Mouse (Mus musculus) kidney, postnatal 25 days (tissue): ENCODE data around the gene Rnpep.

ENCODE experiments used
- DNase-seq, 2 experiments: peaks; one replicate each; pipeline ENCODE4 v3.0.0; 2021; ENCODE audit warnings: mixed read lengths in 2 of 2

Rnpep gene

GRCm38 (mm10) chr1:135283826-135284291 lies at the start of gene Rnpep:
Gene Rnpep (minus strand): TSS chr1:135284084.
- DNase-seq, result peak; percentile 71 to 86

- no peak for DNase-seq
Measured at GRCm38 (mm10) chr1:135330578-135330977, 46.7 kb upstream of the Rnpep start.

GRCm38 (mm10) chr1:135328368-135328767 lies 44.5 kb upstream of the Rnpep start:
- no peak for DNase-seq

GRCm38 (mm10) chr1:135325934-135326333 lies 42.0 kb upstream of the Rnpep start:
- no peak for DNase-seq

- peak; percentile 73 to 85 for DNase-seq
Measured at GRCm38 (mm10) chr1:135324571-135324970, 40.7 kb upstream of the Rnpep start, which contains the start of gene Lmod1. Gene Lmod1 (plus strand): TSS chr1:135324807.

GRCm38 (mm10) chr1:135323367-135323901 lies 39.5 kb upstream of the Rnpep start:
- DNase-seq, result peak; percentile 64 to 68

GRCm38 (mm10) chr1:135313284-135314031 lies 29.6 kb upstream of the Rnpep start, which contains the start of gene Timm17a:
Gene Timm17a (minus strand): TSS chr1:135313778.
- DNase-seq, result peak; percentile 95 to 98

GRCm38 (mm10) chr1:135312201-135312600 lies 28.3 kb upstream of the Rnpep start:
- no peak for DNase-seq

- peak; percentile 67 to 85 for DNase-seq
Measured at GRCm38 (mm10) chr1:135311356-135311755, 27.5 kb upstream of the Rnpep start.

GRCm38 (mm10) chr1:135290908-135291307 lies 7.0 kb upstream of the Rnpep start:
- no peak for DNase-seq

GRCm38 (mm10) chr1:135286311-135286710 lies 2.4 kb upstream of the Rnpep start:
- peak; percentile 18 to 51 for DNase-seq

- peak; percentile 40 to 61 for DNase-seq
Measured at GRCm38 (mm10) chr1:135283287-135283825, 528 bp downstream of the Rnpep start.

GRCm38 (mm10) chr1:135282536-135283286 lies 1.2 kb downstream of the Rnpep start:
- peak in 1 of 2 experiments; percentile 30 for DNase-seq

- DNase-seq, result no peak
Measured at GRCm38 (mm10) chr1:135281841-135282240, 2.0 kb downstream of the Rnpep start.

GRCm38 (mm10) chr1:135280646-135281045 lies 3.2 kb downstream of the Rnpep start:
- peak; percentile 81 to 93 for DNase-seq

- DNase-seq, result no peak
Measured at GRCm38 (mm10) chr1:135271371-135271770, 12.5 kb downstream of the Rnpep start.

GRCm38 (mm10) chr1:135267663-135268446 lies 16.0 kb downstream of the Rnpep start:
- DNase-seq, result peak; percentile 23 to 45

- peak in 1 of 2 experiments; percentile 65 for DNase-seq
Measured at GRCm38 (mm10) chr1:135265834-135266233, 18.1 kb downstream of the Rnpep start.

GRCm38 (mm10) chr1:135263316-135263715 lies 20.6 kb downstream of the Rnpep start:
- peak; percentile 34 to 42 for DNase-seq

- DNase-seq, result no peak
Measured at GRCm38 (mm10) chr1:135262329-135262728, 21.6 kb downstream of the Rnpep start.

- DNase-seq, result peak in 1 of 2 experiments; percentile 64
Measured at GRCm38 (mm10) chr1:135260931-135261330, 23.0 kb downstream of the Rnpep start.

GRCm38 (mm10) chr1:135259128-135259436 lies 24.8 kb downstream of the Rnpep start:
- peak; percentile 87 to 93 for DNase-seq
